Mouse (Mus musculus) E14TG2a.4 (cell line): Measurements from ENCODE around the gene Eef1e1.
A peak's percentile ranks its signal among the peaks of the same experiment; 100 is the strongest.
"Not testable (repeated sequence)": the region's sequence is repeated elsewhere in the genome, so short reads cannot be mapped to it uniquely, and the experiment has no call there.

Experiments used
- H3K27me3 ChIP-seq: 2 replicates; pipeline ENCODE4 v1.6.1; 2014; ENCODE audit warnings: low read length, control low read depth; ENCODE audit not compliant: insufficient read depth
- H3K36me3 ChIP-seq: 2 replicates; pipeline ENCODE4 v1.6.1; 2014; ENCODE audit warnings: low read length, control low read depth; ENCODE audit not compliant: insufficient read depth
- H3K4me1 ChIP-seq: replicated peaks from 2 replicates; pipeline ENCODE4 v1.6.1; 2014; ENCODE audit warnings: low read depth, low read length, control low read depth
- H3K4me3 ChIP-seq: replicated peaks from 2 replicates; pipeline ENCODE4 v1.5.1; 2014; ENCODE audit warnings: mild to moderate bottlenecking, low read length
- H3K9me3 ChIP-seq: 2 replicates; pipeline ENCODE4 v1.6.1; 2014; ENCODE audit warnings: low read length, control low read depth
- CTCF ChIP-seq: conservative IDR thresholded peaks from 2 replicates; pipeline ENCODE4 v1.5.1; 2014; ENCODE audit warnings: low read length
- NANOG ChIP-seq: IDR thresholded peaks from 2 replicates; pipeline ENCODE4 v1.6.1; 2014; ENCODE audit warnings: borderline replicate concordance, low read length, mixed read lengths
- POU5F1 ChIP-seq: IDR thresholded peaks from 2 replicates; pipeline ENCODE4 v1.6.1; 2014; ENCODE audit warnings: low read length, borderline replicate concordance

Eef1e1 gene

GRCm38 (mm10) chr13:38658528-38659280, at the start of gene Eef1e1:
Gene Eef1e1 (minus strand): TSS chr13:38659058.
- Histone ChIP-seq H3K27me3 (no peaks in the 10 kb centered on the region), H3K4me3 (peak within 1 kb of the TSS; percentile 100), H3K36me3 (peaks cover 43% of the 10 kb centered on the region), H3K4me1 (peaks cover 59% of the 10 kb centered on the region), H3K9me3 (peaks cover 30% of the 10 kb centered on the region)
- TF ChIP-seq POU5F1, result no peak
- TF ChIP-seq CTCF, result peak; percentile 19; the same call in 1 of the 2 replicates

- Histone ChIP-seq H3K4me1 (0 out of 2 replicates have a peak, but pooled peaks cover under 1% of the 10 kb centered on the region), H3K9me3 (no peaks in the 10 kb centered on the region), H3K4me3 (no peak overlapping the region), H3K27me3 (no peaks in the 10 kb centered on the region), H3K36me3 (no peaks in the 10 kb centered on the region)
- TF ChIP-seq NANOG (no peak), CTCF (no peak), POU5F1 (no peak)
Observed at GRCm38 (mm10) chr13:38690845-38691244, 32.0 kb upstream of the Eef1e1 start.

GRCm38 (mm10) chr13:38690028-38690427, 31.2 kb upstream of the Eef1e1 start:
- Histone ChIP-seq H3K4me3 (no peak overlapping the region), H3K27me3 (no peaks in the 10 kb centered on the region)
- no peak for TF ChIP-seq POU5F1
- TF ChIP-seq CTCF, result 0 out of 2 replicates have a peak, but pooled peaks have one; percentile 8
- TF ChIP-seq NANOG, result no peak

GRCm38 (mm10) chr13:38688761-38689160, 29.9 kb upstream of the Eef1e1 start:
- TF ChIP-seq CTCF (no peak), POU5F1 (no peak), NANOG (no peak)
- Histone ChIP-seq H3K4me3 (no peak overlapping the region), H3K27me3 (no peaks in the 10 kb centered on the region), H3K9me3 (no peaks in the 10 kb centered on the region), H3K36me3 (no peaks in the 10 kb centered on the region), H3K4me1 (no peaks in the 10 kb centered on the region)

More at GRCm38 (mm10) chr13:38690028-38690427, 31.2 kb upstream of the Eef1e1 start:
- Histone ChIP-seq H3K4me1 (no peaks in the 10 kb centered on the region), H3K9me3 (no peaks in the 10 kb centered on the region), H3K36me3 (no peaks in the 10 kb centered on the region)

- TF ChIP-seq CTCF, result no peak
- TF ChIP-seq NANOG, result no peak
- no peak for TF ChIP-seq POU5F1
- H3K4me1 ChIP-seq, result peaks cover 29% of the 10 kb centered on the region
- no peaks in the 10 kb centered on the region for H3K27me3 ChIP-seq
- no peaks in the 10 kb centered on the region for H3K9me3 ChIP-seq
- peaks cover 58% of the 10 kb centered on the region for H3K36me3 ChIP-seq
- no peak overlapping the region for H3K4me3 ChIP-seq
Observed at GRCm38 (mm10) chr13:38672336-38672735, 13.5 kb upstream of the Eef1e1 start.

GRCm38 (mm10) chr13:38671451-38671850, 12.6 kb upstream of the Eef1e1 start:
- not testable (repeated sequence) for H3K27me3 ChIP-seq

GRCm38 (mm10) chr13:38670051-38670450, 11.2 kb upstream of the Eef1e1 start:
- Histone ChIP-seq H3K4me1 (peaks cover 41% of the 10 kb centered on the region), H3K4me3 (no peak overlapping the region), H3K36me3 (peaks cover 46% of the 10 kb centered on the region), H3K27me3 (no peaks in the 10 kb centered on the region), H3K9me3 (no peaks in the 10 kb centered on the region)
- TF ChIP-seq POU5F1 (no peak), CTCF (no peak), NANOG (no peak)

More at GRCm38 (mm10) chr13:38671451-38671850, 12.6 kb upstream of the Eef1e1 start:
- Histone ChIP-seq H3K4me1 (peaks cover 33% of the 10 kb centered on the region), H3K36me3 (peaks cover 55% of the 10 kb centered on the region)
- H3K9me3 ChIP-seq, H3K4me3 ChIP-seq: not testable (repeated sequence)

GRCm38 (mm10) chr13:38668514-38668913, 9.7 kb upstream of the Eef1e1 start:
- TF ChIP-seq POU5F1 (no peak), NANOG (no peak), CTCF (peak; percentile 54)
- peaks cover 53% of the 10 kb centered on the region for H3K4me1 ChIP-seq
- H3K36me3 ChIP-seq, result peaks cover 33% of the 10 kb centered on the region
- no peaks in the 10 kb centered on the region for H3K27me3 ChIP-seq
- H3K9me3 ChIP-seq, result peaks cover under 1% of the 10 kb centered on the region; the same call in 1 of the 2 replicates
- H3K4me3 ChIP-seq, result no peak overlapping the region

GRCm38 (mm10) chr13:38664753-38665152, 5.9 kb upstream of the Eef1e1 start:
- TF ChIP-seq NANOG (no peak), POU5F1 (no peak), CTCF (no peak)
- Histone ChIP-seq H3K27me3 (no peaks in the 10 kb centered on the region), H3K9me3 (peaks cover 30% of the 10 kb centered on the region), H3K4me3 (peak overlapping the region; percentile 78), H3K36me3 (peaks cover 6% of the 10 kb centered on the region; the same call in 1 of the 2 replicates), H3K4me1 (peaks cover 53% of the 10 kb centered on the region)
